Mouse (Mus musculus) hindbrain, embryonic 15.5 days (tissue): Measurements from ENCODE around the gene 9930104L06Rik. TPM values are rescaled to one million over a fixed set of nuclear protein-coding genes. Genes with fewer than 3 reads are reported as not detected.
"Not testable (repeated sequence)": the region's sequence is repeated elsewhere in the genome, so short reads cannot be mapped to it uniquely, and the experiment has no call there.

Experiments
- ATAC-seq: fragments of 200-750 bp; cut with Nextera tagmentation; 2 replicates; pipeline ENCODE4 v1.8.0; 2017; ENCODE audit warnings: low read depth, moderate number of reproducible peaks, moderate TSS enrichment; ENCODE audit not compliant: low FRiP score
- H3K27ac ChIP-seq: fragments of 300-500 bp; sonication (generic); replicated peaks from 2 replicates; pipeline ENCODE4 v1.5.1; 2015; ENCODE audit warnings: mild to moderate bottlenecking, inconsistent platforms
- H3K27me3 ChIP-seq: fragments of 300-500 bp; sonication (generic); 2 replicates; pipeline ENCODE4 v1.6.1; 2015; ENCODE audit warnings: control low read depth, inconsistent platforms
- H3K36me3 ChIP-seq: fragments of 300-500 bp; sonication (generic); 2 replicates; pipeline ENCODE4 v1.6.1; 2015; ENCODE audit warnings: control low read depth, inconsistent platforms
- H3K4me1 ChIP-seq: fragments of 300-500 bp; sonication (generic); replicated peaks from 2 replicates; pipeline ENCODE4 v1.6.1; 2015; ENCODE audit warnings: control low read depth, inconsistent platforms
- H3K4me2 ChIP-seq: fragments of 300-500 bp; sonication (generic); 2 replicates; pipeline ENCODE4 v1.6.1; 2015; ENCODE audit warnings: moderate library complexity, mild to moderate bottlenecking, inconsistent platforms
- H3K4me3 ChIP-seq: fragments of 300-500 bp; sonication (generic); 2 replicates; pipeline ENCODE4 v1.5.1; 2015; ENCODE audit warnings: mild to moderate bottlenecking, inconsistent platforms
- H3K9ac ChIP-seq: fragments of 300-500 bp; sonication (generic); 2 replicates; pipeline ENCODE4 v1.6.1; 2015; ENCODE audit warnings: inconsistent platforms
- H3K9me3 ChIP-seq: fragments of 300-500 bp; sonication (generic); 2 replicates; pipeline ENCODE4 v1.6.1; 2016; ENCODE audit warnings: control low read depth, inconsistent platforms
- WGBS: fragments of 180-500 bp; shearing (Covaris S2); methylation state at CpG from one replicate; pipeline ENCODE4 v1.1.7; 2015; 5-methylcytosine and 5-hydroxymethylcytosine counted together
- polyA plus RNA-seq: library from polyadenylated mRNA; unstranded; fragments of >200 nt; fragmentation: Nextera tagmentation; extraction: Ambion mirVana; gene quantifications from 2 replicates; pipeline ENCODE4 v1.2.1, GENCODE M21; 2015

9930104L06Rik gene
- polyA plus RNA-seq, 1 experiment from 2014 or later: 13.1 TPM

GRCm38 (mm10) chr4:124939211-124939610 is 2.4 kb downstream of the 9930104L06Rik start, which contains the start of gene Cdca8:
Gene Cdca8 (minus strand): TSS chr4:124939311.
- WGBS: 98% methylated on average over 4 of the region's 4 CpGs
- H3K27me3 ChIP-seq, H3K9me3 ChIP-seq, H3K9ac ChIP-seq, H3K4me2 ChIP-seq, H3K27ac ChIP-seq, ATAC-seq, H3K4me3 ChIP-seq: not testable (repeated sequence)
- Histone ChIP-seq H3K36me3 (peaks cover 11% of the 10 kb centered on the region; the same call in 1 of the 2 replicates), H3K4me1 (peaks cover 21% of the 10 kb centered on the region)

GRCm38 (mm10) chr4:124943022-124943421 is 6.2 kb downstream of the 9930104L06Rik start:
- WGBS: 9% methylated on average over 4 of the region's 4 CpGs
- Histone ChIP-seq H3K36me3 (peaks cover 11% of the 10 kb centered on the region; the same call in 1 of the 2 replicates), H3K4me3 (no peak overlapping the region), H3K27me3 (no peaks in the 10 kb centered on the region), H3K27ac (no peak overlapping the region), H3K9ac (no peak overlapping the region), H3K4me1 (peaks cover 1% of the 10 kb centered on the region; the same call in 1 of the 2 replicates), H3K4me2 (no peak overlapping the region), H3K9me3 (no peaks in the 10 kb centered on the region)
- no peak for ATAC-seq

GRCm38 (mm10) chr4:124943781-124944180 is 6.9 kb downstream of the 9930104L06Rik start:
- Histone ChIP-seq H3K4me2 (no peak overlapping the region), H3K9me3 (no peaks in the 10 kb centered on the region), H3K27ac (no peak overlapping the region), H3K4me1 (no peaks in the 10 kb centered on the region), H3K9ac (no peak overlapping the region), H3K27me3 (no peaks in the 10 kb centered on the region), H3K36me3 (peaks cover 11% of the 10 kb centered on the region; the same call in 1 of the 2 replicates), H3K4me3 (no peak overlapping the region)
- ATAC-seq: no peak
- WGBS: 86% methylated on average over 5 of the region's 5 CpGs

- 68% methylated on average over 2 of the region's 2 CpGs for WGBS
- Histone ChIP-seq H3K4me1 (no peaks in the 10 kb centered on the region), H3K27ac (no peak overlapping the region), H3K27me3 (no peaks in the 10 kb centered on the region), H3K36me3 (peaks cover 8% of the 10 kb centered on the region; the same call in 1 of the 2 replicates), H3K9ac (no peak overlapping the region), H3K4me3 (no peak overlapping the region), H3K9me3 (no peaks in the 10 kb centered on the region), H3K4me2 (no peak overlapping the region)
- ATAC-seq: no peak
Observed at GRCm38 (mm10) chr4:124944961-124945360, 8.1 kb downstream of the 9930104L06Rik start.

GRCm38 (mm10) chr4:124949488-124949887 is 12.6 kb downstream of the 9930104L06Rik start:
- peak; percentile 48 for ATAC-seq
- Histone ChIP-seq H3K9me3 (no peaks in the 10 kb centered on the region), H3K9ac (no peak overlapping the region), H3K27ac (no peak overlapping the region), H3K4me1 (no peaks in the 10 kb centered on the region), H3K27me3 (no peaks in the 10 kb centered on the region), H3K4me3 (no peak overlapping the region), H3K36me3 (no peaks in the 10 kb centered on the region), H3K4me2 (no peak overlapping the region)
- 78% methylated on average over 3 of the region's 3 CpGs for WGBS

- H3K9me3 ChIP-seq: no peaks in the 10 kb centered on the region
- no peak overlapping the region for H3K27ac ChIP-seq
- H3K9ac ChIP-seq: no peak overlapping the region
- no peak for ATAC-seq
- no peaks in the 10 kb centered on the region for H3K36me3 ChIP-seq
- no peak overlapping the region for H3K4me3 ChIP-seq
- no peaks in the 10 kb centered on the region for H3K27me3 ChIP-seq
- 86% methylated on average over 21 of the region's 21 CpGs for WGBS
- no peaks in the 10 kb centered on the region for H3K4me1 ChIP-seq
- no peak overlapping the region for H3K4me2 ChIP-seq
Observed at GRCm38 (mm10) chr4:124950181-124951035, 13.6 kb downstream of the 9930104L06Rik start.

- Histone ChIP-seq H3K36me3 (no peaks in the 10 kb centered on the region), H3K4me2 (no peak overlapping the region), H3K9me3 (no peaks in the 10 kb centered on the region), H3K27me3 (no peaks in the 10 kb centered on the region), H3K4me1 (no peaks in the 10 kb centered on the region), H3K9ac (no peak overlapping the region), H3K27ac (no peak overlapping the region), H3K4me3 (no peak overlapping the region)
- 50% methylated on average over 10 of the region's 10 CpGs for WGBS
- ATAC-seq: no peak
Observed at GRCm38 (mm10) chr4:124951036-124951433, 14.2 kb downstream of the 9930104L06Rik start.

- 75% methylated on average over 4 of the region's 4 CpGs for WGBS
Observed at GRCm38 (mm10) chr4:124953546-124953945, 16.7 kb downstream of the 9930104L06Rik start.

GRCm38 (mm10) chr4:124957284-124957683 is 20.4 kb downstream of the 9930104L06Rik start:
- Histone ChIP-seq H3K4me2 (no peak overlapping the region), H3K4me1 (no peaks in the 10 kb centered on the region), H3K9me3 (no peaks in the 10 kb centered on the region), H3K9ac (no peak overlapping the region), H3K27me3 (no peaks in the 10 kb centered on the region), H3K4me3 (no peak overlapping the region), H3K36me3 (no peaks in the 10 kb centered on the region), H3K27ac (no peak overlapping the region)
- no peak for ATAC-seq
- WGBS: 89% methylated on average over 2 of the region's 2 CpGs

More at GRCm38 (mm10) chr4:124953546-124953945, 16.7 kb downstream of the 9930104L06Rik start:
- Histone ChIP-seq H3K4me2 (no peak overlapping the region), H3K27ac (no peak overlapping the region), H3K36me3 (no peaks in the 10 kb centered on the region), H3K9ac (no peak overlapping the region), H3K27me3 (no peaks in the 10 kb centered on the region), H3K4me3 (no peak overlapping the region), H3K9me3 (no peaks in the 10 kb centered on the region), H3K4me1 (no peaks in the 10 kb centered on the region)
- ATAC-seq: no peak

GRCm38 (mm10) chr4:124959062-124959461 is 22.2 kb downstream of the 9930104L06Rik start:
- Histone ChIP-seq H3K27me3 (no peaks in the 10 kb centered on the region), H3K4me1 (no peaks in the 10 kb centered on the region), H3K4me3 (no peak overlapping the region), H3K9me3 (no peaks in the 10 kb centered on the region), H3K4me2 (no peak overlapping the region), H3K36me3 (no peaks in the 10 kb centered on the region), H3K27ac (no peak overlapping the region), H3K9ac (no peak overlapping the region)
- 70% methylated on average over 11 of the region's 11 CpGs for WGBS
- no peak for ATAC-seq

- Histone ChIP-seq H3K4me2 (no peak overlapping the region), H3K4me3 (no peak overlapping the region), H3K9ac (no peak overlapping the region), H3K4me1 (0 out of 2 replicates have a peak, but pooled peaks cover 6% of the 10 kb centered on the region), H3K9me3 (no peaks in the 10 kb centered on the region), H3K36me3 (no peaks in the 10 kb centered on the region), H3K27ac (no peak overlapping the region), H3K27me3 (no peaks in the 10 kb centered on the region)
- ATAC-seq: no peak
- 87% methylated on average over 11 of the region's 11 CpGs for WGBS
Observed at GRCm38 (mm10) chr4:124960940-124961339, 24.1 kb downstream of the 9930104L06Rik start.

- no peaks in the 10 kb centered on the region for H3K27me3 ChIP-seq
Observed at GRCm38 (mm10) chr4:124962576-124962975, 25.7 kb downstream of the 9930104L06Rik start.

More at GRCm38 (mm10) chr4:124962576-124962975, 25.7 kb downstream of the 9930104L06Rik start:
- Histone ChIP-seq H3K27ac (no peak overlapping the region), H3K9ac (no peak overlapping the region), H3K4me1 (0 out of 2 replicates have a peak, but pooled peaks cover 6% of the 10 kb centered on the region), H3K4me3 (no peak overlapping the region), H3K36me3 (no peaks in the 10 kb centered on the region), H3K4me2 (no peak overlapping the region), H3K9me3 (no peaks in the 10 kb centered on the region)
- no peak for ATAC-seq
- WGBS: 66% methylated on average over 11 of the region's 11 CpGs
